Mouse (Mus musculus): Measurements from ENCODE around the gene Cox7a1.

GRCm38 (mm10) chr7:30178256-30178655 lies 5.7 kb upstream of the Cox7a1 start:
- no peak for TF ChIP-seq CTCF (IDR thresholded peaks at IDR 0.05; ENCODE audit: borderline replicate concordance, control insufficient read depth, extremely low read depth, insufficient read depth, low read length, poor library complexity)
- no peak for TF ChIP-seq POLR2A (IDR thresholded peaks at IDR 0.05; ENCODE audit: control insufficient read depth, extremely low read depth, insufficient read depth, low read length, poor library complexity)

All from thymus, adult 2 months (tissue).